Mouse (Mus musculus) embryonic facial prominence, embryonic 15.5 days (tissue): ENCODE results near the gene Pcare. TPM values are rescaled to one million over a fixed set of nuclear protein-coding genes. Genes with fewer than 3 reads are reported as not detected.

Experiments
- ATAC-seq: fragments of 200-750 bp; cut with Nextera tagmentation; 2 replicates; pipeline ENCODE4 v1.8.0; 2017; ENCODE audit warnings: low read depth, moderate TSS enrichment; ENCODE audit not compliant: insufficient number of reproducible peaks, low FRiP score, low TSS enrichment
- H3K27ac ChIP-seq: fragments of 300-500 bp; sonication (generic); replicated peaks from 2 replicates; pipeline ENCODE4 v1.5.1; 2015; ENCODE audit warnings: mild to moderate bottlenecking, inconsistent platforms
- H3K27me3 ChIP-seq: fragments of 300-500 bp; sonication (generic); 2 replicates; pipeline ENCODE4 v1.6.1; 2015; ENCODE audit warnings: inconsistent platforms
- H3K36me3 ChIP-seq: fragments of 300-500 bp; sonication (generic); 2 replicates; pipeline ENCODE4 v1.6.1; 2015; ENCODE audit warnings: mild to moderate bottlenecking, inconsistent platforms
- H3K4me1 ChIP-seq: fragments of 300-500 bp; sonication (generic); 2 replicates; pipeline ENCODE4 v1.6.1; 2015; ENCODE audit warnings: inconsistent platforms
- H3K4me2 ChIP-seq: fragments of 300-500 bp; sonication (generic); replicated peaks from 2 replicates; pipeline ENCODE4 v1.6.1; 2015; ENCODE audit warnings: mild to moderate bottlenecking, inconsistent platforms
- H3K4me3 ChIP-seq: fragments of 300-500 bp; sonication (generic); replicated peaks from 2 replicates; pipeline ENCODE4 v1.5.1; 2015; ENCODE audit warnings: mild to moderate bottlenecking, inconsistent platforms
- H3K9ac ChIP-seq: fragments of 300-500 bp; sonication (generic); 2 replicates; pipeline ENCODE4 v1.6.1; 2015; ENCODE audit warnings: inconsistent platforms
- H3K9me3 ChIP-seq: fragments of 300-500 bp; sonication (generic); replicated peaks from 2 replicates; pipeline ENCODE4 v1.6.1; 2016; ENCODE audit warnings: inconsistent platforms
- WGBS: fragments of 180-500 bp; shearing (Covaris S2); methylation state at CpG from one replicate; pipeline ENCODE4 v1.1.7; 2015; 5-methylcytosine and 5-hydroxymethylcytosine counted together
- polyA plus RNA-seq: library from polyadenylated mRNA; unstranded; fragments of >200 nt; fragmentation: Nextera tagmentation; extraction: Ambion mirVana; gene quantifications from 2 replicates; pipeline ENCODE4 v1.2.1, GENCODE M21; 2015

Gene Pcare
- polyA plus RNA-seq, 1 experiment from 2014 or later, result not detected

DNA sequence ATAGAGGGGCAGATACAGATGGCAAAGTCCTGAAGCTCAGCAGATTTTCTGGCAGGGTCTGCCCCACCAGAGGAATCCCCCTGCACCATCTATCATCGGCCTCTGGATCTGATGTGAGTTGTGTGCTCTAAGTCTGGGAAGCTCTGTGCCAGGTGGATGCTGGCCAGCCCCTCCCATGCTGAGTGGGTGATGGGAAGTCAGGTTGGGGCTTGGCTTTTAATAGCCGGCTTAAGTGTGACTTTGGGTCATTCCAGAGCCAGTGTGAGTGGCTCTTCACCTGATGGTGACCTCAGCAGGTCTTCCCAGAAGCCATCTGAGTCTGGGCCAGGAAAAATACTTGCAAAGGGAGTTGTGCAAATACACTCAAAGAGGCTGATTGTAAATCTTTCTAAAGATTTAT is 22.0 kb downstream of the Pcare start:
- WGBS, result 60% methylated on average over 2 of the region's 2 CpGs
- no peaks in the 10 kb centered on the region for H3K36me3 ChIP-seq
- no peaks in the 10 kb centered on the region for H3K9me3 ChIP-seq
- no peak; the same call in 1 of the 2 replicates for ATAC-seq
- no peak overlapping the region for H3K4me2 ChIP-seq
- H3K4me1 ChIP-seq, result no peaks in the 10 kb centered on the region
- no peaks in the 10 kb centered on the region for H3K27me3 ChIP-seq
- no peak overlapping the region for H3K9ac ChIP-seq
- no peak overlapping the region for H3K4me3 ChIP-seq
- no peak overlapping the region for H3K27ac ChIP-seq

DNA sequence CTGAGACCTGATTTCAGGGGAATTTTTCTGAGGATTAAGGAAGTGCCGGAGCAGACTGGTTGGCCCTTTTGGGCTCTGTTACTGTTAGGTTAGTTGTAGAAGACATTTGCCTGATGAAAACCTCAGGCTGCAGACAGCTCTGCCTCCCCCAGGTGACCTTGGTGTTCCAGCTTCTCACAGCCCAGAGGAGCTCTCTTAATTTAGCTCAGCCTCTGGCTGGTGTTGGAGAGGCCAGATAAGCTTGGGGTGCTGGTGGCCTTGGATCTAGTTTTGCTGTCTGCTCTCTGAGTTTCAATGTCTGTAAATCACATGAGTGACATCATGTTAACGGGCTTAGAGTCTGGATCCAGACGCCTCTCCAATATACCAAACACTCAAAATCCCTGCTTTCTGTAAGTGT is 31.7 kb downstream of the Pcare start:
- no peak overlapping the region for H3K27ac ChIP-seq
- no peak overlapping the region for H3K4me2 ChIP-seq
- H3K9ac ChIP-seq, result no peak overlapping the region
- WGBS, result 67% methylated on average over 3 of the region's 3 CpGs
- no peaks in the 10 kb centered on the region for H3K27me3 ChIP-seq
- no peak for ATAC-seq
- no peaks in the 10 kb centered on the region for H3K4me1 ChIP-seq
- no peaks in the 10 kb centered on the region for H3K9me3 ChIP-seq
- no peaks in the 10 kb centered on the region for H3K36me3 ChIP-seq
- no peak overlapping the region for H3K4me3 ChIP-seq

DNA sequence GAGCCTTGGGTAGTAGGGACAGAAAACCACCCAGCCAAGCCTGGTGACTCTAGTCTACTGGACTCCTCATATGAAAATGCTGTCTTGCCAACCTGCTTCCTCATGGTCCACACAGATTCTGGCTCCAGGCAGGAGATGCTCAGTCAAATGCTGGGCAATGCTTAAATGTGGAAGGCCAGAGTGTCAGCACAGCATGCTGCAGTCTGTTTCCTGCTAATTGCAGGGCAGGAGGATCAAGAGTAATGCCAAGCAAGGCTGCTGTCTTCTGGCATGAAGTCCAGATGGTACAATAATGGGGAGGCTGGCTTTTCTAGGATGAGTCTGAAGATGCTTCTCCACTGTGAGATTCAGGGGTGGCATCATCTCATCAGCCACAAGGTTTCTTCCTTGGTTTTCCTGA is 32.3 kb downstream of the Pcare start:
- Histone ChIP-seq H3K4me1 (no peaks in the 10 kb centered on the region), H3K4me2 (no peak overlapping the region), H3K9ac (no peak overlapping the region), H3K36me3 (no peaks in the 10 kb centered on the region), H3K9me3 (no peaks in the 10 kb centered on the region), H3K4me3 (no peak overlapping the region), H3K27me3 (no peaks in the 10 kb centered on the region), H3K27ac (no peak overlapping the region)
- no peak for ATAC-seq

DNA sequence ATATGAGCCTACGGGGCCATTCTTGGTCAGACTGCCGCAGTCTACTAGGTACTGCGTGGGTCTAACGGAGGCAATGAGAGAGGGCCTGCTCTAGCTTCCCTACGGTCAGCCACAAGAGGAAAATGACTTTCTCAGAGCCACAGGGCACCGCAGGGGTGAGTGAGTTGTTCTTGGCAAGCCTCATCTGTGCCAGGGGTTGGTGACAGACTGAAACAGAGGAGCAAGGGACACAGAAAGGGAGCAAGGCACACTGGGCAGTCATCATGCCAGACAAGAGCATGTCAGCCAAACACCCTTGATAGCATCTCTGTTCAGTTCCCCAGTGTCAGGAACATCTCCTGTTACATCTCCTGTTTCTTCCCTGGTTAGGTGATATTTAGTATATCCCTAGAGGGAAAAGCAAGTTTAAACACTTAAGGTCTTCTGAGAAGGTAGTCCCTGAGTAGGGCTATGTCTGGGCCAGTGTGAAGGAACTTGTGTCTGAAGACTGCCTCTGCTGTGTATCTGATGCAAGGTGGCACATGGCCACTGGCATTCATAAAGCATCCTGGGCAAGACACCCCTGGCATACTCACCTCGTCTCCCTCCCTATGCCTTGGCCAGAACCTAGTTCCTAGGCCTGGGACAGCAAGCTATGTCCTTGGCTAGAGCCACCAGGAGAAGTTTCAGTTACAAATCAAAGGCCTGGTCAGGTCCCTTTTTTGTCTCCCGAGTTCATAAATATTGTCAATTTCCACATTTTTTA is 34.6 kb downstream of the Pcare start:
- 85% methylated on average over 8 of the region's 8 CpGs for WGBS
- Histone ChIP-seq H3K27ac (no peak overlapping the region), H3K4me1 (no peaks in the 10 kb centered on the region), H3K27me3 (no peaks in the 10 kb centered on the region), H3K36me3 (no peaks in the 10 kb centered on the region), H3K4me2 (no peak overlapping the region), H3K4me3 (no peak overlapping the region), H3K9ac (no peak overlapping the region), H3K9me3 (no peaks in the 10 kb centered on the region)
- ATAC-seq, result no peak

DNA sequence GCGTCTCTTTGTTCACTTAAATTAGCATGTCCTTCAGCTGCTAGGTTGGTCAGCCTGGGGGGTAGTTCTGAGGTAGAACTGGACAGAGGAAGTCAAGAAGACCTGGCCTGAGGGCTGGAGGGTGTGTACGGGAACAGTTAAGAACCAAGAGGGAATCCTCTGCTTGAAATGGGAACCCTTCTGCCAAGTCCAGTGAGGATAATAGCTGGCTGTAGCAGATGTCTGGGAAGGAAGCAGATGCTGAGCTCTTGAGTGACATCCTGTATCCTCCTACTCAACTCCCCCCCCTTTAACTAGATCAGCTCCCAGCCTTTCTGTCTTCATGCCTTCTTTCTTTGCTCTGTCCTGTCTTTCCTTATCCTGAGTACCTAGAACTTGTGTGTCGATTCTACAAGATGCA is 37.7 kb downstream of the Pcare start:
- Histone ChIP-seq H3K27me3 (no peaks in the 10 kb centered on the region), H3K9ac (no peak overlapping the region), H3K4me3 (no peak overlapping the region), H3K9me3 (no peaks in the 10 kb centered on the region), H3K27ac (no peak overlapping the region), H3K36me3 (no peaks in the 10 kb centered on the region), H3K4me2 (no peak overlapping the region), H3K4me1 (no peaks in the 10 kb centered on the region)
- ATAC-seq, result no peak
- WGBS, result 72% methylated on average over 3 of the region's 3 CpGs

DNA sequence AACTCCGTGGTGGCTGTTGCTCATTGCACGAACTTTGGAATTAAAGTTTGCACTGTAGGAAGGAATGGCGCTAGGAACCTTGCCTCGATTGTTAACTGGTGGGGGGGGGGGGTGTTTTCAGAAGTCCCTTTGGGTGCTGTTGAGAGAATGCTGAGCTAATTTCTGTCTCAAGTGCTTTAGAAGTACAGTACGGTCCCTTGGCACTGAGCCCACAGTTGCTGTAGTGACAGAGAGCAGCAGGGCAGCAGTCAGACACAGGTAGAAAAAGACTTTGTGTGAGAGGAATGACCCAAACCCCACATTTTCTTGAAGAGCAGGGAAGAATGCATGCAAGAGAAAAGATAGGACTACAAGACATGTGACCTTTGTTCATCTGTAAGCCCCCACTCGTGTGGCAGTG is 40.4 kb downstream of the Pcare start:
- H3K27me3 ChIP-seq, result no peaks in the 10 kb centered on the region
- H3K4me1 ChIP-seq, result no peaks in the 10 kb centered on the region
- H3K27ac ChIP-seq, result no peak overlapping the region
- no peaks in the 10 kb centered on the region for H3K9me3 ChIP-seq
- H3K9ac ChIP-seq, result no peak overlapping the region
- H3K4me2 ChIP-seq, result no peak overlapping the region
- H3K36me3 ChIP-seq, result no peaks in the 10 kb centered on the region
- WGBS, result 79% methylated on average over 6 of the region's 6 CpGs
- no peak for ATAC-seq
- no peak overlapping the region for H3K4me3 ChIP-seq

- Histone ChIP-seq H3K9me3 (0 out of 2 replicates have a peak, but pooled peaks cover 3% of the 10 kb centered on the region), H3K9ac (no peak overlapping the region), H3K27me3 (no peaks in the 10 kb centered on the region), H3K27ac (no peak overlapping the region), H3K4me2 (no peak overlapping the region), H3K36me3 (no peaks in the 10 kb centered on the region), H3K4me1 (no peaks in the 10 kb centered on the region), H3K4me3 (no peak overlapping the region)
- no peak for ATAC-seq
- 52% methylated on average over 4 of the region's 4 CpGs for WGBS
Measured at GRCm38 (mm10) chr17:71707715-71708114, 45.0 kb downstream of the Pcare start.

DNA sequence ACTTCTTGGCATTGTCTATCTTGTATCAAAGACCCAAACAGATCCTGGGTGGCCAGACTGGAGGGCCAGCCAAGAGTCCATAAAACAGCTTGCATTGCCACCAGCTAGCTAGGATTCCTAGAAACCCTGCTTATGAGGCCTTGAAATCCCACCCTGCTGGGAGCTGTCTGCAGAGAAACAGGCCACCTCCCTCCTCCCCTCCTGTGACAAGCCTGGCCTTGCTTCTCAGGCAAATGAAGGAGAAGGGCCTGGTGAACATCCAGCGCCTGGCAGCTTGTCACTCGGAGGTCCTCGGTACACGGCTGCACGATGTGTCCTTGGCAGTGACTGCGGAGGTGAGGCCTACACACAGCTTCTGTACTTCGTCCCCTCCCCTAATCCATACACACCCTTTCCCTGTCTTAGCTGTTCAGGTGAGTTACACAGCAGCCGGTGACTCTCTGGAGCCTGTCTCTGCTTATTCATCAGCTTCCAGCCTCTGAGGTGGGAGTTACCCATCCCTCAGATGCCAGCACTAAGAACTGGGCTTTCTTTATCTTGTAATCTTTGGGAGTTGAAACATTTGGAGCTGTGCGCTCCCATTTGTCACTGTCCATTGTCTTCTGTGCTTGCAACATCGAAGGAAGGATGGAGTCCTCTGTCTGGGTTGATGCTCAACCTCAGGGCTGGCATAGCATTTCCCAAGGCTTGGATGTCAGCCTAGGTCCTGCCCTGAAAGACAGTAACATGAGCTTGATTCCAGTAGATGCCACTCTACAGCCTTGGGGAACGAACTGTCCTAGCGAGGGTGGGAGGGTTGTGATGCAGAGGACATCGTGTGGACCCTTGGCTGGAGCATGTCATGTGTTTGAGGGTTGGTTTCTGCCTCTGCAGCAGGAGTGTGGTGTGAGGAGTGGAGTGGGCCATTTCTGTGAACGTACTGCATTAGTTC is 46.9 kb downstream of the Pcare start:
- no peaks in the 10 kb centered on the region for H3K27me3 ChIP-seq

GRCm38 (mm10) chr17:71705113-71705512 is 47.6 kb downstream of the Pcare start:
- Histone ChIP-seq H3K9me3 (0 out of 2 replicates have a peak, but pooled peaks cover 3% of the 10 kb centered on the region), H3K27me3 (no peaks in the 10 kb centered on the region), H3K4me2 (no peak overlapping the region), H3K36me3 (no peaks in the 10 kb centered on the region), H3K4me1 (no peaks in the 10 kb centered on the region), H3K4me3 (no peak overlapping the region), H3K9ac (no peak overlapping the region), H3K27ac (no peak overlapping the region)
- no peak for ATAC-seq
- 65% methylated on average over 1 of the region's 1 CpGs for WGBS

More for the DNA sequence above, 46.9 kb downstream of the Pcare start:
- no peak overlapping the region for H3K27ac ChIP-seq
- H3K9me3 ChIP-seq, result 0 out of 2 replicates have a peak, but pooled peaks cover 3% of the 10 kb centered on the region
- H3K4me3 ChIP-seq, result no peak overlapping the region
- ATAC-seq, result peak; percentile 27; the same call in 1 of the 2 replicates
- WGBS, result 69% methylated on average over 14 of the region's 14 CpGs
- no peaks in the 10 kb centered on the region for H3K36me3 ChIP-seq
- H3K4me1 ChIP-seq, result no peaks in the 10 kb centered on the region
- no peak overlapping the region for H3K4me2 ChIP-seq
- no peak overlapping the region for H3K9ac ChIP-seq

DNA sequence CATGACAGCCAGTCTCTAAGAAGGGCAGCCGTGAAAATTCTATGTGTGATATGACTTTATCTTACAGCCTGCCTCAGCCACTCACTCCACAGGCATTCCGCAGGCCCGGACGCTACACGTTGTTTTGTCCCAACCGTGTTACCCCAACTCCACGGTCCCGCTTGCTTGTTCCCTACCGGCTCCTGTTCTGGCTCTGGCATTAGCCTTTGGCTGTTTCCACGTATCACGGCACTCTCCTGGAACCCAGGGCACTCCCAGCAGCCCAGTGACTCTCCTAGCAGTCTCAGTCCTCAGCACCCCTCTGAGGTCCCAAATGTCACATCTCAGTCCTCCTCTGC is 54.1 kb downstream of the Pcare start:
- Histone ChIP-seq H3K36me3 (no peaks in the 10 kb centered on the region), H3K4me2 (no peak overlapping the region), H3K27me3 (no peaks in the 10 kb centered on the region), H3K9me3 (no peaks in the 10 kb centered on the region), H3K27ac (no peak overlapping the region), H3K9ac (no peak overlapping the region), H3K4me1 (no peaks in the 10 kb centered on the region), H3K4me3 (no peak overlapping the region)
- no peak for ATAC-seq
- 82% methylated on average over 11 of the region's 11 CpGs for WGBS

DNA sequence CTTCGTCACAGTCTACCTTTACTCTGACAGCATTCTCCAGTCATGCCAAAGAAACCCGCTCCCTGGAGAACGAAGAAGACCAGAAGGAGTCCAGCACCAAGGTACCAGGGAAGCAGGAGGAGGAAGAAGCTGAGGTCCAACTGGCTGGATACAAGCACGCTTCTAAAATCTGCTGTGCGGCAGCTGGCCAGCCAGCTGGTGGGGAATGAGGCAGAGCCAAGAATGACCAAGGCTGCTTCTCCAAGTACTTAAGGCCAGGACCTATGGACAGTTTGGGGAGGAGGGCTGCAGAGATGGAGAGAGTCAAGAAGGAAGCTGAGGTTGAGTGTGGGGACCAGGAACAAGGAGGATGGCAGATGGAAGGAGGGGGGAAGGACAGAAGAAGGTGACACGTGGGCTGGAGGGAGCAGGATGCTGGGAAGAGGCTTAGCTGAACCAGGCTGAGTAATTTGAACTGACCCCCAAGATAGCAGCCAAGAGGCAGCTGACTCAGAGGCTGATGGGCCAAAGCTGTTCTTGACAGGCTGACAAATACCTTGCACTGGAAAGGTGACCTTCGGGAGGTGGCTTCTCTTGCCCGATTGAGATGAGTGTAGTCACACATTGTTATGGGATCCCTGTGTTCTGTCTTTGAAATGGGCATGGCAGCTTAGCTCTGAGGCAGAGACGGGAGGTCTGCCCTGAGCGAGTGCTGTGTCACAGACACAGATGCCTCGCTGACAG is 54.6 kb downstream of the Pcare start:
- Histone ChIP-seq H3K27ac (no peak overlapping the region), H3K27me3 (no peaks in the 10 kb centered on the region), H3K4me3 (no peak overlapping the region), H3K9me3 (no peaks in the 10 kb centered on the region), H3K4me1 (no peaks in the 10 kb centered on the region), H3K9ac (no peak overlapping the region), H3K36me3 (no peaks in the 10 kb centered on the region), H3K4me2 (no peak overlapping the region)
- no peak for ATAC-seq
- WGBS, result 75% methylated on average over 11 of the region's 11 CpGs
